Mouse (Mus musculus): ENCODE measurements around the gene Pick1. TPM values are rescaled to one million over a fixed set of nuclear protein-coding genes. Genes with fewer than 3 reads are reported as not detected.
"Not testable (repeated sequence)": the region's sequence is repeated elsewhere in the genome, so short reads cannot be mapped to it uniquely, and the experiment has no call there.

Gene Pick1
- total RNA-seq, 2 experiments from 2014 or later, result 33.6 to 35.0 TPM

- intact Hi-C loops (cut with DNase I), result no loop called here
- Histone ChIP-seq H3K27ac (peak overlapping the region; percentile 74), H3K4me3 (no peak overlapping the region)
- TF ChIP-seq CTCF (IDR thresholded peaks at IDR 0.05), result no peak
- peak; percentile 78 for DNase-seq
These were observed 20.8 kb upstream of the Pick1 start for GRCm38 (mm10) chr15:79208211-79208610.

DNA sequence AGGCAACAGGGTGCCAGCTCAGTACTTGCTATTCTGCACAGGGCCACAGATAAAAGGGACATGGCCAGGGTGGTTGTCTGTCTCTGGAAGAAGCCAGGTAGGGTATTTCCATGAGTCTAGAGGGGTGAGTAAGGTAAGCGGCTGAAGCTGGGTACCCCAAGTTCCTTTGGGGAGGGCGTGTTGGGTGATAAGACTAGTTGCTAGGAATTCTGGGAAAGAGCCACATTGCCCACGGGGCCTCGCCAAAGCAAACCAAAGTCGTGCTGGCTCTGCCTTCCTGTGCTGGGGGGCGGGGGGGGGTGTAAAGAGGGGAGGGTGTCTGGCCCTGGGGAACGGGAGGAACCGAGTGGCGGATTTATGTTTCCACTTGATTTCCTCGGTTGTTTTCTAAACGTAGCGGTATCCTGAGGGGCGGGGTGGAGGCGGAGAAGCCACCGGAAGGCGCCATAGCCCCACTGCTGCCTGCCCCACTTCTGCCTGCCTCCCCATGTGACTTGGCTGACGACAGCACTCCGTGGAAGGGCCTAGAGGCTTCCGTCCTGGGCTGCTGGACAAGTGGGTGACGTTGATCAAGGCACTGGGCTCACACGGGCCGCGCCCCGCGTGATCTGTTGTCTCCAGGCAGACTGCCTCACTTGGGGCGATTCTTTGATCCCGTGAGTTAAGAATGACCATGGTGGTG is 20.1 kb upstream of the Pick1 start:
- H3K4me3 ChIP-seq, result peak overlapping the region; percentile 24
- DNase-seq, result peak; percentile 71
- TF ChIP-seq CTCF (IDR thresholded peaks at IDR 0.05), result no peak
- peak overlapping the region; percentile 74 for H3K27ac ChIP-seq
- intact Hi-C loops (cut with DNase I), result no loop called here

DNA sequence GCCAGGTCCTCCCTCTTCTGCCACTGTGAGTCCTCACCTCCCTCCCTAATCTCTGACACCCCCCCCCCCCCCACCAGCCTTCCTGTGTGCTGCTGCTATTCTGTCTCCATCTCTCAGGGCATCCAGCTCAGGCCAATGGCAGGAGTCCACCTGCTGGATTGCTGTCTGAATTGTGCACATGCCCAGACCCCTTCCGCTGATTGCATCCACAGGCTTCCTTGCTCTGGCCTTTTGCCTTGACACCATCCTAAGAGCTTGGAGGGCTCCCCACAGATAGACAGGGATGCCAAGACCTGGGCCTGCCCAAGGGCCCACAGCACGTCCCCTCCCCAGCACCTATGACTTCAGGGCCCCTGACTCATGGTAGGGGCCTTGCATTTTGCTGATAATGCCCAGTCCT is 18.6 kb upstream of the Pick1 start:
- Histone ChIP-seq H3K4me3 (no peak overlapping the region), H3K27ac (peak overlapping the region; percentile 63)
- DNase-seq, result peak; percentile 40
- intact Hi-C loops (cut with DNase I), result no loop called here
- no peak for TF ChIP-seq CTCF (IDR thresholded peaks at IDR 0.05)

DNA sequence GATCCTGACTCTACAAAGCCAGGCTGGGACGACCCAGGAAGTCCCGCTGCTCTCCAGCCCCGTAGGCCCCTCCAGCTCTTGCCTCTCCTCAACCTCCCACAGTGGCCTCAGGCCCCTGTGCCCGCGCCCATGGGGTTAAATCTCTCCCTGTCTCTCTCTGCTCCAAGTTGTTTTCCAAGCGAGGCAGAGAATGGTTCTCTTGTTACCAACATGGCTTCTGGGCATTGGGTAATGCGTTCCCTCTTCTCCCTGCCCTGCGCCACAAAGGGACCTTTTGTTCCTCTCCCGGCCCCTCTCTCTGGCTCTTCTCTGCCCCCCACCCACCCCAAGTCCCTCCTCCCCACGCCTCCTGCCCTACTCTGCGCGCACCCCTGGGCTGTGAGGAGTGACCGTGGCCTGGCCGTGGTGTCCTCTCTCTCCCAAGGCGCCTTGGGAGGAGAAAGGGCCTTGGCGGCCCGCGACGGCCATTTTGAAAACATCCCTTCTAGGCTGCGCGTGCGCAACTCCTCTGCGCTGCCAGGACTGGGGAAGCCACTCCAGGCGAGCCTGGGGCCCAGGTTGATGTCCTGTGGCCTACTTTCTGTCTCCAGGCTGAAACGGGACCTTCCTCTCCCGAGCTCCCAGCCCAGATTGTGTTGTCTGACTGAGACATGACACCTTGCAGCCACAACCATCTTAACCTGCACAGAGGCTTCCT is 16.1 kb upstream of the Pick1 start:
- intact Hi-C loops (cut with DNase I), result no loop called here
- no peak for DNase-seq
- H3K4me3 ChIP-seq, result no peak overlapping the region
- no peak for TF ChIP-seq CTCF (IDR thresholded peaks at IDR 0.05)
- H3K27ac ChIP-seq, result peak overlapping the region; percentile 58

- H3K4me3 ChIP-seq, result no peak overlapping the region
- peak overlapping the region; percentile 35 for H3K27ac ChIP-seq
- no peak for DNase-seq
- no peak for TF ChIP-seq CTCF (IDR thresholded peaks at IDR 0.05)
- intact Hi-C loops (cut with DNase I), result no loop called here
These were observed 15.4 kb upstream of the Pick1 start for GRCm38 (mm10) chr15:79213591-79213990.

- intact Hi-C loops (cut with DNase I), result no loop called here
- DNase-seq, result no peak
- no peak for TF ChIP-seq CTCF (IDR thresholded peaks at IDR 0.05)
- no peak overlapping the region for H3K27ac ChIP-seq
- H3K4me3 ChIP-seq, result no peak overlapping the region
These were observed 12.8 kb upstream of the Pick1 start for GRCm38 (mm10) chr15:79216191-79216590.

- TF ChIP-seq CTCF (IDR thresholded peaks at IDR 0.05), result no peak
- no peak for DNase-seq
- intact Hi-C loops (cut with DNase I), result no loop called here
- Histone ChIP-seq H3K27ac (peak overlapping the region; percentile 31; the same call in 1 of the 2 replicates), H3K4me3 (no peak overlapping the region)
These were observed 9.4 kb upstream of the Pick1 start for GRCm38 (mm10) chr15:79219572-79219971.

DNA sequence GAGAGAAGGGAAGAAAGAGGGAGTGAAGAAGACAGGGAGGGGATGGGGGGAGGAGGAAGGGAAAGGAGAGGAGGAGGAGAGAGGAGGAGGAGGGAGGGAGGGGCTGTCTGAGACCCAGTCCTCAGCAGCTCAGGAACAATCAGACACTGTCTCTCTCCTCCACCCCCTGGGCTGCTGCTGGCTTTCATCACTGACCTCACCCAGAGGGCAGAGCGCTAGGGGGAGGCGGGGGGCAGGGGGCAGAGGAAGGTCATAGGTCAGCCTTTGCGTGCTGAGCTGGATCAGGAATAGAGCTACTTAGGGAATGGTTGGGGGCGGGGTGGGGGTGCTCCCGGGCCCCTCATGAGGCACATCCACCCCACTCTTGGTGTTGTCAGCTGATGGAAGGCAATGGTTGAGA is 5.3 kb upstream of the Pick1 start:
- H3K27ac ChIP-seq, result peak overlapping the region; percentile 84
- no peak for DNase-seq
- no peak for TF ChIP-seq CTCF (IDR thresholded peaks at IDR 0.05)
- intact Hi-C loops (cut with DNase I), result no loop called here
- H3K4me3 ChIP-seq, result peak overlapping the region; percentile 65

- peak; percentile 86 for DNase-seq
- intact Hi-C loops (cut with DNase I), result no loop called here
- TF ChIP-seq CTCF (IDR thresholded peaks at IDR 0.05), result peak; percentile 94
- Histone ChIP-seq H3K4me3 (peak overlapping the region; percentile 65), H3K27ac (peak overlapping the region; percentile 84)
These were observed 4.3 kb upstream of the Pick1 start for GRCm38 (mm10) chr15:79224685-79225084.

DNA sequence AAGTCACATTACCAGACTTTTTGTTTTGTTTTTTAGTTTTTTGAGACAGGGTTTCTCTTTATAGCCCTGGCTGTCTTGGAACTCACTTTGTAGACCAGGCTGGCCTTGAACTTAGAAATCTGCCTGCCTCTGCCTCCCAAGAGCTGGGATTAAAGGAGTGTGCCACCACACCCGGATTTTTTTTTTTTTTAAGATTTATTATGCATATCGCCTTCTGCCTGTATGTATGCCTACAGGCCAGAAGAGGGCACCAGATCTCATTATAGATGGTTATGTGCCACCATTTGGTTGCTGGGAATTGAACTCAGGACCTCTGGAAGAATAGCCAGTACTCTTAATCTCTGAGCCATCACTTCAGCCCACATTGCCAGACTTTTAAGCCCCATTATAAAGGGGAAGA is 3.2 kb upstream of the Pick1 start:
- peak; percentile 15; the same call in 1 of the 2 replicates for TF ChIP-seq CTCF (IDR thresholded peaks at IDR 0.05)
- DNase-seq; H3K4me3 ChIP-seq; H3K27ac ChIP-seq; intact Hi-C loops (cut with DNase I): not testable (repeated sequence)

GRCm38 (mm10) chr15:79235268-79235667 is 6.3 kb downstream of the Pick1 start:
- Histone ChIP-seq H3K4me3 (no peak overlapping the region), H3K27ac (no peak overlapping the region)
- no peak for DNase-seq
- TF ChIP-seq CTCF (IDR thresholded peaks at IDR 0.05), result no peak
- intact Hi-C loops (cut with DNase I), result no loop called here

- TF ChIP-seq CTCF (IDR thresholded peaks at IDR 0.05), result no peak
- DNase-seq, result no peak
- Histone ChIP-seq H3K4me3 (no peak overlapping the region), H3K27ac (no peak overlapping the region)
- intact Hi-C loops (cut with DNase I), result no loop called here
These were observed 9.1 kb downstream of the Pick1 start for GRCm38 (mm10) chr15:79238036-79238435.

DNA sequence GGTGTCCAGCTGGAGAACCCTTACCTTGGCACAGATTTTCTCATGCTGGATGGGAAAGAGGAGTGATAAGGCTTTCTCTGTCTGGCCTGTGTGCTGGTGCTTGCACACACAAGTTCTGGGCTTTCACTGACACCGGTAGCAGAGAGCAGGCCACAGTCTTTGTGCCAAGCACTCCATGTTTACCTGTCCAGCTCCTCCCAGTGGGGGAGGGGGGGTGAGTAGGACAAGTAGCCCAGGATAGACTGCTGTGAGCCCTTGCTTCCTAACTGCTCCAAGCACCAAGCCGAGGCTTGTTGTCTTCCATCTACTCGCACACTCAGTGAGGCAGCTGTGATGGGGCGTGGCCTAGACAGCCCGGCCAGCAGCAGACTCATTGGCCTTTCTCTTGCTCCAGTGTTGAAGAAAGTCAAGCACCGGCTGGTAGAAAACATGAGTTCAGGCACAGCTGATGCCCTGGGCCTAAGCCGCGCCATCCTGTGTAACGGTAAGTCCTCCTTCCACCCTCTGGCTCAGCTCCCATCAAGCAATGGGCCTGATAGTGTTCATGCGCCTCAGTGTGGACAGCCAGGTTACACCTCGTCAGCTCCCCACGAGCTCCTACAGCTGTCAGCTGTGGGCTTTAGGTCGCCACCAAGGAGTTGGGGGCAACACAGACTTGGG is 13.7 kb downstream of the Pick1 start:
- intact Hi-C loops (cut with DNase I), result loop anchor here (1.0 to 10.0 kb wide), 4 partner anchors 38 to 362 kb away; partner anchors contain the start of genes Dmc1 and Pla2g6

More for the DNA sequence above, 13.7 kb downstream of the Pick1 start:
- peak overlapping the region; percentile 32 for H3K4me3 ChIP-seq
- peak overlapping the region; percentile 95 for H3K27ac ChIP-seq
- TF ChIP-seq CTCF (IDR thresholded peaks at IDR 0.05), result no peak
- DNase-seq, result no peak
